Mouse (Mus musculus) kidney, adult 2 months (tissue): ENCODE data around the gene Crx.

Experiments
- CTCF ChIP-seq: fragments of 200-500 bp; conservative IDR thresholded peaks from 2 replicates; pipeline ENCODE4 v1.5.1; 2011; ENCODE audit warnings: low read depth, mild to moderate bottlenecking, control low read depth, low read length, moderate library complexity, mixed read lengths; ENCODE audit not compliant: insufficient read depth, insufficient read length
- POLR2A ChIP-seq: fragments of 200-500 bp; IDR thresholded peaks from one replicate; pipeline ENCODE4 v1.6.1; 2011; ENCODE audit warnings: low read depth, low read length, control low read depth

- TF ChIP-seq CTCF (no peak), POLR2A (no peak)
These were observed 41.0 kb upstream of the Crx start for GRCm38 (mm10) chr7:15920645-15921190.
